Mouse (Mus musculus) MEL (cell line): ENCODE data around the gene Cspg5. TPM values are rescaled to one million over a fixed set of nuclear protein-coding genes. Genes with fewer than 3 reads are reported as not detected.

Experiments used
- DNase-seq: peaks from one replicate; pipeline ENCODE4 v3.0.0; 2011; ENCODE audit warnings: low read depth, low spot score
- H3K27ac ChIP-seq: 2 replicates; pipeline ENCODE4 v1.5.1; 2012; ENCODE audit warnings: low read depth, mild to moderate bottlenecking, control low read depth, low read length, moderate library complexity; ENCODE audit not compliant: control insufficient read depth
- H3K27me3 ChIP-seq, 2 experiments: fragments of 150-350 bp in 1 of 2; sonication (generic) in 1 of 2; 2 replicates each; pipeline ENCODE4 v1.6.1; 2012; ENCODE audit warnings: low read length in 2 of 2, mild to moderate bottlenecking in 2 of 2, improper control_type of control experiment in 1 of 2, moderate library complexity in 1 of 2; ENCODE audit not compliant: insufficient read depth in 2 of 2, control insufficient read depth in 1 of 2
- H3K36me3 ChIP-seq, 2 experiments: 2 replicates each; pipeline ENCODE4 v1.6.1; 2012 to 2014; ENCODE audit warnings: low read length in 2 of 2, improper control_type of control experiment in 1 of 2, inconsistent platforms in 1 of 2, mild to moderate bottlenecking in 1 of 2; ENCODE audit not compliant: insufficient read depth in 2 of 2, control insufficient read depth in 1 of 2
- H3K4me1 ChIP-seq, 2 experiments: fragments of 150-350 bp in 1 of 2; sonication (generic) in 1 of 2; 2 replicates each; pipeline ENCODE4 v1.6.1; 2012; ENCODE audit warnings: low read length in 2 of 2, improper control_type of control experiment in 1 of 2, mild to moderate bottlenecking in 1 of 2; ENCODE audit not compliant: insufficient read depth in 2 of 2, control insufficient read depth in 1 of 2
- H3K4me3 ChIP-seq, 2 experiments: fragments of 150-350 bp in 1 of 2; sonication (generic) in 1 of 2; 2 replicates each; pipeline ENCODE4 v1.5.1; 2012; ENCODE audit warnings: low read depth in 2 of 2, low read length in 2 of 2, mild to moderate bottlenecking in 2 of 2, moderate library complexity in 2 of 2, control low read depth in 1 of 2, improper control_type of control experiment in 1 of 2; ENCODE audit not compliant: control insufficient read depth in 1 of 2, insufficient read depth in 1 of 2
- H3K79me2 ChIP-seq: 2 replicates; pipeline ENCODE4 v1.6.1; 2012; ENCODE audit warnings: mild to moderate bottlenecking, low read length, moderate library complexity; ENCODE audit not compliant: control insufficient read depth, poor library complexity, insufficient read depth
- H3K9ac ChIP-seq: 2 replicates; pipeline ENCODE4 v1.6.1; 2012; ENCODE audit warnings: low read depth, mild to moderate bottlenecking, control low read depth, low read length, moderate library complexity; ENCODE audit not compliant: control insufficient read depth, poor library complexity, severe bottlenecking
- H3K9me3 ChIP-seq: fragments of 150-350 bp; sonication (generic); replicated peaks from 2 replicates; pipeline ENCODE4 v1.6.1; 2012; ENCODE audit warnings: mild to moderate bottlenecking, low read length, improper control_type of control experiment, moderate library complexity; ENCODE audit not compliant: insufficient read depth
- CHD2 ChIP-seq: IDR thresholded peaks from 2 replicates; pipeline ENCODE4 v1.6.1; 2011; ENCODE audit warnings: low read length, improper control_type of control experiment
- CTCF ChIP-seq, 3 experiments: IDR thresholded peaks in 2 of 3; conservative IDR thresholded peaks in 1 of 3; 2 replicates each; pipeline ENCODE4 v1.5.1; 2011 to 2012; ENCODE audit warnings: low read length in 3 of 3, low read depth in 2 of 3, mild to moderate bottlenecking in 2 of 3, improper control_type of control experiment in 1 of 3, inconsistent platforms in 1 of 3, mixed read lengths in 1 of 3, moderate library complexity in 1 of 3; ENCODE audit not compliant: control insufficient read depth in 1 of 3, insufficient read depth in 1 of 3, poor library complexity in 1 of 3, severe bottlenecking in 1 of 3
- ELF1 ChIP-seq: IDR thresholded peaks from 2 replicates; pipeline ENCODE4 v1.6.1; 2014; ENCODE audit warnings: low read depth, mild to moderate bottlenecking, inconsistent platforms, low read length, improper control_type of control experiment, moderate library complexity
- GABPA ChIP-seq: IDR thresholded peaks from 2 replicates; pipeline ENCODE4 v1.6.1; 2012; ENCODE audit warnings: low read depth, mild to moderate bottlenecking, inconsistent platforms, low read length, improper control_type of control experiment, moderate library complexity
- GATA1 ChIP-seq: IDR thresholded peaks from 2 replicates; pipeline ENCODE4 v1.6.1; 2011; ENCODE audit warnings: low read depth, low read length, improper control_type of control experiment
- HCFC1 ChIP-seq: IDR thresholded peaks from 2 replicates; pipeline ENCODE4 v1.6.1; 2012; ENCODE audit warnings: low read depth, mild to moderate bottlenecking, inconsistent platforms, low read length, improper control_type of control experiment, moderate library complexity
- MAFK ChIP-seq: IDR thresholded peaks from 2 replicates; pipeline ENCODE4 v1.6.1; 2011; ENCODE audit warnings: low read depth, mild to moderate bottlenecking, low read length, improper control_type of control experiment, borderline replicate concordance
- MEF2A ChIP-seq: IDR thresholded peaks from 2 replicates; pipeline ENCODE4 v1.6.1; 2014; ENCODE audit warnings: low read depth, mild to moderate bottlenecking, inconsistent platforms, low read length, improper control_type of control experiment; ENCODE audit not compliant: poor library complexity, insufficient replicate concordance, severe bottlenecking; ENCODE audit errors: extremely low read depth
- MXI1 ChIP-seq: IDR thresholded peaks from 2 replicates; pipeline ENCODE4 v1.6.1; 2011; ENCODE audit warnings: mild to moderate bottlenecking, low read depth, low read length, improper control_type of control experiment
- POLR2A ChIP-seq, 2 experiments: IDR thresholded peaks; 2 replicates each; pipeline ENCODE4 v1.6.1; 2011 to 2012; ENCODE audit warnings: low read length in 2 of 2, mild to moderate bottlenecking in 2 of 2, control low read depth in 1 of 2, improper control_type of control experiment in 1 of 2, low read depth in 1 of 2, moderate library complexity in 1 of 2; ENCODE audit not compliant: control insufficient read depth in 1 of 2, insufficient read depth in 1 of 2, poor library complexity in 1 of 2
- POLR2AphosphoS5 ChIP-seq: IDR thresholded peaks from 2 replicates; pipeline ENCODE4 v1.6.1; 2012; ENCODE audit warnings: low read depth, borderline replicate concordance, mild to moderate bottlenecking, inconsistent platforms, low read length, moderate library complexity, mixed read lengths
- RAD21 ChIP-seq: IDR thresholded peaks from 2 replicates; pipeline ENCODE4 v1.6.1; 2011; ENCODE audit warnings: mild to moderate bottlenecking, low read depth, low read length, improper control_type of control experiment
- SIN3A ChIP-seq: IDR thresholded peaks from 2 replicates; pipeline ENCODE4 v1.6.1; 2012; ENCODE audit warnings: low read length, improper control_type of control experiment, inconsistent platforms
- SMC3 ChIP-seq: IDR thresholded peaks from 2 replicates; pipeline ENCODE4 v1.6.1; 2011; ENCODE audit warnings: low read depth, low read length, improper control_type of control experiment
- TAL1 ChIP-seq: IDR thresholded peaks from 2 replicates; pipeline ENCODE4 v1.6.1; 2012; ENCODE audit warnings: mild to moderate bottlenecking, inconsistent platforms, low read length, moderate library complexity, mixed read lengths
- TCF12 ChIP-seq: IDR thresholded peaks from 2 replicates; pipeline ENCODE4 v1.6.1; 2014; ENCODE audit warnings: low read depth, mild to moderate bottlenecking, inconsistent platforms, low read length, improper control_type of control experiment, moderate library complexity
- UBTF ChIP-seq: IDR thresholded peaks from 2 replicates; pipeline ENCODE4 v1.6.1; 2012; ENCODE audit warnings: low read depth, mild to moderate bottlenecking, inconsistent platforms, low read length, improper control_type of control experiment, moderate library complexity, borderline replicate concordance; ENCODE audit not compliant: insufficient read depth
- USF2 ChIP-seq, 2 experiments: IDR thresholded peaks; 2 replicates each; pipeline ENCODE4 v1.6.1; 2011 to 2012; ENCODE audit warnings: improper control_type of control experiment in 2 of 2, low read length in 2 of 2, borderline replicate concordance in 1 of 2, inconsistent platforms in 1 of 2, low read depth in 1 of 2, mild to moderate bottlenecking in 1 of 2; ENCODE audit not compliant: insufficient read depth in 1 of 2
- ZC3H11A ChIP-seq: IDR thresholded peaks from 2 replicates; pipeline ENCODE4 v1.6.1; 2012; ENCODE audit warnings: low read depth, mild to moderate bottlenecking, inconsistent platforms, low read length, improper control_type of control experiment
- polyA plus RNA-seq, 2 experiments: library from polyadenylated mRNA; stranded (reverse) in 1 of 2; unstranded in 1 of 2; fragments of >175 nt in 1 of 2; fragments of >200 nt in 1 of 2; gene quantifications; 2 replicates each; pipeline versions ENCODE4 v1.2.1 to v1.2.4; 2012; ENCODE audit warnings: low replicate concordance in 2 of 2, low read depth in 1 of 2; ENCODE audit not compliant: insufficient read length in 2 of 2, insufficient read depth in 1 of 2, missing spikeins in 1 of 2
- total RNA-seq: library from RNA; depleted of rRNA; stranded (reverse); fragments of 300-350 nt; gene quantifications from 2 replicates; pipeline ENCODE4 v1.2.3, GENCODE M21; 2012

The Cspg5 gene
- total and polyA plus RNA-seq, 3 experiments, result 0.65 to 1.0 TPM; not detected in 1

GRCm38 (mm10) chr9:110246321-110246640, 2.7 kb downstream of the Cspg5 start:
- no peak overlapping the region for H3K9ac ChIP-seq
- no peaks in the 10 kb centered on the region for H3K36me3 ChIP-seq
- no peaks in the 10 kb centered on the region for H3K9me3 ChIP-seq
- TF ChIP-seq TAL1, result no peak
- no peak for TF ChIP-seq GABPA
- TF ChIP-seq USF2 (IDR thresholded peaks at IDR 0.05; ENCODE audit: borderline replicate concordance in 1 of 2, insufficient read depth in 1 of 2, low read depth in 1 of 2, low read length in 2 of 2), result no peak
- no peak for TF ChIP-seq UBTF
- TF ChIP-seq POLR2A (IDR thresholded peaks at IDR 0.05; ENCODE audit: control insufficient read depth in 1 of 2, insufficient read depth in 1 of 2, low read depth in 1 of 2, low read length in 2 of 2, poor library complexity in 1 of 2), result no peak
- TF ChIP-seq ELF1, result no peak
- H3K27me3 ChIP-seq, result no peaks in the 10 kb centered on the region
- no peaks in the 10 kb centered on the region for H3K79me2 ChIP-seq
- H3K27ac ChIP-seq, result no peak overlapping the region
- no peak overlapping the region for H3K4me3 ChIP-seq
- no peak for DNase-seq
- no peaks in the 10 kb centered on the region for H3K4me1 ChIP-seq

GRCm38 (mm10) chr9:110247049-110247448, 3.5 kb downstream of the Cspg5 start:
- Histone ChIP-seq H3K4me1 (no peaks in the 10 kb centered on the region), H3K27ac (no peak overlapping the region), H3K36me3 (no peaks in the 10 kb centered on the region), H3K79me2 (no peaks in the 10 kb centered on the region), H3K9ac (no peak overlapping the region), H3K4me3 (no peak overlapping the region), H3K9me3 (no peaks in the 10 kb centered on the region), H3K27me3 (no peaks in the 10 kb centered on the region)
- no peak for TF ChIP-seq GATA1
- TF ChIP-seq TCF12, result no peak
- TF ChIP-seq POLR2AphosphoS5, result no peak
- no peak for DNase-seq

GRCm38 (mm10) chr9:110248861-110249260, 5.3 kb downstream of the Cspg5 start:
- no peak for DNase-seq

More at GRCm38 (mm10) chr9:110248861-110249260, 5.3 kb downstream of the Cspg5 start:
- Histone ChIP-seq H3K9me3 (no peaks in the 10 kb centered on the region), H3K36me3 (no peaks in the 10 kb centered on the region), H3K27ac (no peak overlapping the region), H3K4me3 (no peak overlapping the region), H3K27me3 (no peaks in the 10 kb centered on the region), H3K79me2 (no peaks in the 10 kb centered on the region), H3K9ac (no peak overlapping the region), H3K4me1 (no peaks in the 10 kb centered on the region)
- no peak for TF ChIP-seq RAD21
- no peak for TF ChIP-seq HCFC1
- TF ChIP-seq ZC3H11A, result no peak
- TF ChIP-seq MXI1, result no peak
- TF ChIP-seq UBTF, result no peak
- TF ChIP-seq GABPA, result no peak
- no peak for TF ChIP-seq SMC3
- TF ChIP-seq SIN3A, result no peak
- no peak for TF ChIP-seq MEF2A
- no peak for TF ChIP-seq CHD2
- no peak for TF ChIP-seq CTCF (IDR thresholded peaks at IDR 0.05 in 2 of 3, conservative IDR thresholded peaks at IDR 0.05 in 1 of 3; ENCODE audit: control insufficient read depth in 1 of 3, insufficient read depth in 1 of 3, low read depth in 2 of 3, low read length in 3 of 3, poor library complexity in 1 of 3, severe bottlenecking in 1 of 3)
- no peak for TF ChIP-seq MAFK
